Mouse (Mus musculus): ENCODE data around the gene Olfr1342. TPM values are rescaled to one million over a fixed set of nuclear protein-coding genes. Genes with fewer than 3 reads are reported as not detected.

Olfr1342 gene
- polyA plus RNA-seq, 1 experiment from 2014 or later = 0.09 TPM

DNA sequence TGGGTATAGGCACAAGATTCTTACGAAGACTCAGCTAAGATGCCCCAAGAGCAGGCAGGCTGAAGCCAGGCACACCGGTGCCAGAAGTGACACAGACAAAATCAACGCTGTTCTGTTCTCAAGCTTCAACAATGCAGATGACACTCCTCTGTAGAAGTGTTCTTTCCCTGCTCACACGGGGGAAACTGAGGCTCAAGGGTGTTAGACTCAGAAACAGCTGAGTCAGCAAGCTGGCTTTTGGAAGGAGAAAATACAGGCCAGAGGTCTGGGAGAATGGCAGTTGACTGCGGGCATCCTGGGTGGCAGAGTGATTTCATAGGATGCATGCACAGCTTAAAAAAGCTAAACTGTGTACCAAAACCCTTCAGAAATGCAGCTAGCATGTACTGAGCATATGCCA is 15.5 kb upstream of the Olfr1342 start:
- Histone ChIP-seq H3K4me3 (ENCODE audit: low read depth, low read length) (no peak overlapping the region), H3K4me2 (ENCODE audit: low read depth, low read length, severe bottlenecking) (no peak overlapping the region), H3K36me3 (ENCODE audit: control insufficient read depth, insufficient read depth, low read length) (no peaks in the 10 kb centered on the region), H3K27ac (ENCODE audit: low read depth, low read length) (no peak overlapping the region), H3K27me3 (ENCODE audit: control insufficient read depth, insufficient read depth, low read length) (no peaks in the 10 kb centered on the region), H3K4me1 (replicated peaks; ENCODE audit: control insufficient read depth, insufficient read depth, low read length) (no peaks in the 10 kb centered on the region), H3K9ac (ENCODE audit: low read length) (no peak overlapping the region), H3K9me3 (ENCODE audit: control insufficient read depth, low read length) (no peaks in the 10 kb centered on the region)
- DNase-seq (ENCODE audit: low spot score) (no peak), ATAC-seq (replicated peaks; ENCODE audit: low FRiP score) (no peak)
- WGBS = 78% methylated on average over 5 of the region's 5 CpGs

DNA sequence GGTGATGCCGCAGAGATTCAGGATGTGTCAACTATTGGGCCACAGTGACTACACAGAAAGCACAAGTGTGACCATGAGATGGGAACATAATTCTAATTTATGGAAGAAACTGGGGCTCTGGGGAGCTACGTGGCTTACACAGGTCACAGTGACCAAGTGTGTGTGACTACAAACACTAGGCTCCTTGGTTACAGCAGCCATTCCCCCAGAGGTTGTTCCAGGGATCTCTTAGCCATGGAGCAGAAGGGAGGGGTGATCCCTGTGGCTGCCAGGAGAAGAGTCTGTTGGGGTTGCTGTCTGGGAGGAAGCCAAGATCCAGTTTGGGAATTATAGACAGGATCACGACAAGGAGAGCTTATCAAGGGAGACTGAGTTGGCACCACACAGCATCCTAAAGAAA is 10.7 kb upstream of the Olfr1342 start, which contains the start of gene Olfr1341:
Olfr1341 (plus strand) TSS at position 301 of the 400 bp plus-strand sequence.
- H3K9ac ChIP-seq (ENCODE audit: low read length) = no peak within 1 kb of the TSS
- H3K9me3 ChIP-seq (ENCODE audit: control insufficient read depth, low read length) = no peaks in the 10 kb centered on the region
- no peaks in the 10 kb centered on the region for H3K4me1 ChIP-seq (replicated peaks; ENCODE audit: control insufficient read depth, insufficient read depth, low read length)
- no peaks in the 10 kb centered on the region for H3K27me3 ChIP-seq (ENCODE audit: control insufficient read depth, insufficient read depth, low read length)
- H3K4me3 ChIP-seq (ENCODE audit: low read depth, low read length) = no peak within 1 kb of the TSS
- no peak within 1 kb of the TSS for H3K27ac ChIP-seq (ENCODE audit: low read depth, low read length)
- H3K4me2 ChIP-seq (ENCODE audit: low read depth, low read length, severe bottlenecking) = no peak within 1 kb of the TSS
- no peaks in the 10 kb centered on the region for H3K36me3 ChIP-seq (ENCODE audit: control insufficient read depth, insufficient read depth, low read length)
- 80% methylated on average over 3 of the region's 3 CpGs for WGBS
- DNase-seq (ENCODE audit: low spot score) (no peak), ATAC-seq (replicated peaks; ENCODE audit: low FRiP score) (no peak)

- Histone ChIP-seq H3K4me2 (ENCODE audit: low read depth, low read length, severe bottlenecking) (no peak overlapping the region), H3K27me3 (ENCODE audit: control insufficient read depth, insufficient read depth, low read length) (no peaks in the 10 kb centered on the region), H3K9ac (ENCODE audit: low read length) (no peak overlapping the region), H3K4me3 (ENCODE audit: low read depth, low read length) (no peak overlapping the region), H3K4me1 (replicated peaks; ENCODE audit: control insufficient read depth, insufficient read depth, low read length) (no peaks in the 10 kb centered on the region), H3K36me3 (ENCODE audit: control insufficient read depth, insufficient read depth, low read length) (no peaks in the 10 kb centered on the region), H3K27ac (ENCODE audit: low read depth, low read length) (no peak overlapping the region), H3K9me3 (ENCODE audit: control insufficient read depth, low read length) (no peaks in the 10 kb centered on the region)
- ATAC-seq (replicated peaks; ENCODE audit: low FRiP score) (no peak), DNase-seq (ENCODE audit: low spot score) (no peak)
- 41% methylated on average over 2 of the region's 2 CpGs for WGBS
Measured at GRCm38 (mm10) chr4:118693812-118694211, 1.3 kb upstream of the Olfr1342 start.

- no peak for ATAC-seq (replicated peaks; ENCODE audit: low FRiP score)
- WGBS = 77% methylated on average over 2 of the region's 2 CpGs
Measured at GRCm38 (mm10) chr4:118687086-118687485, 5.5 kb downstream of the Olfr1342 start.

DNA sequence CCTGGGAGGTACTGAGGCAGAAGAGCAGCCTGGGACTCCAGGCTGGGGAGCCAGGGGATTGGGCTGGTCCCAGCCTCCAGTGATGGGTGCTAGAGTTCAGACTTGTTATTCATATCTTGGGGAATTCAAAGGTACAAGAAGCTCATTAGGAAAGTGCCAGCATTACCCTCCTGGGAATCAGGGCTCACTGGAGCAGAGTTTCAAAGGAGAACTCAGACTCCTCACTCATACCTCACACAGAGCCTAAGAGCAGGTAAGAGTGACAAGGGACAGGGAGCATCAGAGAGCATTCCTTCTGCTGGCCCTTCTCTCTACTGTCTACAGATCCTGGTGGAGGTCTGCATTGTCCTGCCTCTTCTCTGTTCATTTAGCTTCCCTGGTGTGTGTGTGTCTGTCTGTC is 33.9 kb downstream of the Olfr1342 start, which contains the start of gene Olfr62:
Olfr62 (plus strand) TSS at position 301 of the 400 bp plus-strand sequence.
- no peak for ATAC-seq (replicated peaks; ENCODE audit: low FRiP score)

More at GRCm38 (mm10) chr4:118687086-118687485, 5.5 kb downstream of the Olfr1342 start:
- Histone ChIP-seq H3K4me1 (replicated peaks; ENCODE audit: control insufficient read depth, insufficient read depth, low read length) (no peaks in the 10 kb centered on the region), H3K27me3 (ENCODE audit: control insufficient read depth, insufficient read depth, low read length) (no peaks in the 10 kb centered on the region), H3K4me2 (ENCODE audit: low read depth, low read length, severe bottlenecking) (no peak overlapping the region), H3K36me3 (ENCODE audit: control insufficient read depth, insufficient read depth, low read length) (no peaks in the 10 kb centered on the region), H3K9me3 (ENCODE audit: control insufficient read depth, low read length) (no peaks in the 10 kb centered on the region), H3K27ac (ENCODE audit: low read depth, low read length) (no peak overlapping the region), H3K9ac (ENCODE audit: low read length) (no peak overlapping the region), H3K4me3 (ENCODE audit: low read depth, low read length) (no peak overlapping the region)
- DNase-seq (ENCODE audit: low spot score) = no peak

GRCm38 (mm10) chr4:118645234-118645633 is 47.3 kb downstream of the Olfr1342 start:
- no peak overlapping the region for H3K4me3 ChIP-seq (ENCODE audit: low read depth, low read length)
- no peaks in the 10 kb centered on the region for H3K27me3 ChIP-seq (ENCODE audit: control insufficient read depth, insufficient read depth, low read length)
- ATAC-seq (replicated peaks; ENCODE audit: low FRiP score) (no peak), DNase-seq (ENCODE audit: low spot score) (peak; percentile 79)
- no peaks in the 10 kb centered on the region for H3K36me3 ChIP-seq (ENCODE audit: control insufficient read depth, insufficient read depth, low read length)
- H3K9me3 ChIP-seq (ENCODE audit: control insufficient read depth, low read length) = no peaks in the 10 kb centered on the region
- 12% methylated on average over 2 of the region's 2 CpGs for WGBS
- H3K9ac ChIP-seq (ENCODE audit: low read length) = no peak overlapping the region
- no peak overlapping the region for H3K4me2 ChIP-seq (ENCODE audit: low read depth, low read length, severe bottlenecking)
- 0 out of 2 replicates have a peak, but pooled peaks cover 2% of the 10 kb centered on the region for H3K4me1 ChIP-seq (replicated peaks; ENCODE audit: control insufficient read depth, insufficient read depth, low read length)
- no peak overlapping the region for H3K27ac ChIP-seq (ENCODE audit: low read depth, low read length)

More for the DNA sequence above, 33.9 kb downstream of the Olfr1342 start, which contains the start of gene Olfr62:
- H3K4me1 ChIP-seq (replicated peaks; ENCODE audit: control insufficient read depth, insufficient read depth, low read length) = no peaks in the 10 kb centered on the region
- no peak for DNase-seq (ENCODE audit: low spot score)
- H3K9ac ChIP-seq (ENCODE audit: low read length) = no peak within 1 kb of the TSS
- no peak within 1 kb of the TSS for H3K4me3 ChIP-seq (ENCODE audit: low read depth, low read length)
- H3K36me3 ChIP-seq (ENCODE audit: control insufficient read depth, insufficient read depth, low read length) = no peaks in the 10 kb centered on the region
- no peaks in the 10 kb centered on the region for H3K27me3 ChIP-seq (ENCODE audit: control insufficient read depth, insufficient read depth, low read length)
- no peak within 1 kb of the TSS for H3K4me2 ChIP-seq (ENCODE audit: low read depth, low read length, severe bottlenecking)
- no peaks in the 10 kb centered on the region for H3K9me3 ChIP-seq (ENCODE audit: control insufficient read depth, low read length)
- H3K27ac ChIP-seq (ENCODE audit: low read depth, low read length) = no peak within 1 kb of the TSS

DNA sequence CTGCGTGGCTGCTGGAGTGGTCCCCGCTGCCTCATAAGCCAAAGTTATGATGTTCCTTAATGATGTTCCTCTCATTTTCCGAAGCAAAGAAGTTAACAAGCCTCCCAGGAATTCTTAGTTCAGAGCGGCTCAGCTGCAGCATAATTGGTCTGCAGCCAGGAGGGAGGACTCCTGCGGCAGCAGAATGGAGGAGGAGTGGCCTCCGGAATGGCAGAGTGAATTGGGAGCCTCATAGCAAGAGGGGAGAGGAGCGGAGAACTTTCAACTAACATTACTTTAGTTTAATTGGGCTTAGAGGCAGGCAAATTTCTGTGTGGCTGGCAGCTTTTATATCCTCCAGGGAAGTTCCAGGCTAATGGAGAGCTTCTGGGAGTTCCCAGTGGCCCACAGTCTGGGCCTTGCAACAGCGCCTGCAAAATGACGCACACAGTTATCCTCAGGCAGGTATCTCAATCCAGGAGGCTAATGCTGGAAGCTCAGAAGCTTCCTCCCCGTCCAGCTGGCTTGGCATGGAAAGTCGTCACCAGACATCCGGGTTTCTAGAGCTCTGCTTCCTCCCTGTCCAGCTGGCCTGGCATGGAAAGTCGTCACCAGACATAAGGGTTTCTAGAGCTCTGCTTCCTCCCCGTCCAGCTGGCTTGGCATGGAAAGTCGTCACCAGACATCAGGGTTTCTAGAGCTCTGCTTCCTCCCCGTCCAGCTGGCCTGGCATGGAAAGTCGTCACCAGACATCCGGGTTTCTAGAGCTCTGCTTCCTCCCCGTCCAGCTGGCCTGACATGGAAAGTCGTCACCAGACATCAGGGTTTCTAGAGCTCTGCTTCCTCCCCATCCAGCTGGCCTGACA is 50.0 kb downstream of the Olfr1342 start:
- no peak for ATAC-seq (replicated peaks; ENCODE audit: low FRiP score)
- Histone ChIP-seq H3K9ac (ENCODE audit: low read length) (no peak overlapping the region), H3K4me1 (replicated peaks; ENCODE audit: control insufficient read depth, insufficient read depth, low read length) (0 out of 2 replicates have a peak, but pooled peaks cover 2% of the 10 kb centered on the region), H3K9me3 (ENCODE audit: control insufficient read depth, low read length) (no peaks in the 10 kb centered on the region), H3K27me3 (ENCODE audit: control insufficient read depth, insufficient read depth, low read length) (no peaks in the 10 kb centered on the region), H3K4me2 (ENCODE audit: low read depth, low read length, severe bottlenecking) (no peak overlapping the region), H3K27ac (ENCODE audit: low read depth, low read length) (no peak overlapping the region), H3K4me3 (ENCODE audit: low read depth, low read length) (no peak overlapping the region), H3K36me3 (ENCODE audit: control insufficient read depth, insufficient read depth, low read length) (no peaks in the 10 kb centered on the region)
- DNase-seq (ENCODE audit: low spot score) = no peak
- WGBS = 48% methylated on average over 20 of the region's 20 CpGs

Measured in forebrain, embryonic 11.5 days (tissue).